Mouse (Mus musculus) embryonic facial prominence, embryonic 15.5 days (tissue): ENCODE results near the gene Myh9. TPM values are rescaled to one million over a fixed set of nuclear protein-coding genes. Genes with fewer than 3 reads are reported as not detected.

ENCODE experiments used
- ATAC-seq: fragments of 200-750 bp; cut with Nextera tagmentation; 2 replicates; pipeline ENCODE4 v1.8.0; 2017; ENCODE audit warnings: low read depth, moderate TSS enrichment; ENCODE audit not compliant: insufficient number of reproducible peaks, low FRiP score, low TSS enrichment
- H3K27ac ChIP-seq: fragments of 300-500 bp; sonication (generic); replicated peaks from 2 replicates; pipeline ENCODE4 v1.5.1; 2015; ENCODE audit warnings: mild to moderate bottlenecking, inconsistent platforms
- H3K27me3 ChIP-seq: fragments of 300-500 bp; sonication (generic); 2 replicates; pipeline ENCODE4 v1.6.1; 2015; ENCODE audit warnings: inconsistent platforms
- H3K36me3 ChIP-seq: fragments of 300-500 bp; sonication (generic); 2 replicates; pipeline ENCODE4 v1.6.1; 2015; ENCODE audit warnings: mild to moderate bottlenecking, inconsistent platforms
- H3K4me1 ChIP-seq: fragments of 300-500 bp; sonication (generic); 2 replicates; pipeline ENCODE4 v1.6.1; 2015; ENCODE audit warnings: inconsistent platforms
- H3K4me2 ChIP-seq: fragments of 300-500 bp; sonication (generic); replicated peaks from 2 replicates; pipeline ENCODE4 v1.6.1; 2015; ENCODE audit warnings: mild to moderate bottlenecking, inconsistent platforms
- H3K4me3 ChIP-seq: fragments of 300-500 bp; sonication (generic); replicated peaks from 2 replicates; pipeline ENCODE4 v1.5.1; 2015; ENCODE audit warnings: mild to moderate bottlenecking, inconsistent platforms
- H3K9ac ChIP-seq: fragments of 300-500 bp; sonication (generic); 2 replicates; pipeline ENCODE4 v1.6.1; 2015; ENCODE audit warnings: inconsistent platforms
- H3K9me3 ChIP-seq: fragments of 300-500 bp; sonication (generic); replicated peaks from 2 replicates; pipeline ENCODE4 v1.6.1; 2016; ENCODE audit warnings: inconsistent platforms
- WGBS: fragments of 180-500 bp; shearing (Covaris S2); methylation state at CpG from one replicate; pipeline ENCODE4 v1.1.7; 2015; 5-methylcytosine and 5-hydroxymethylcytosine counted together
- polyA plus RNA-seq: library from polyadenylated mRNA; unstranded; fragments of >200 nt; fragmentation: Nextera tagmentation; extraction: Ambion mirVana; gene quantifications from 2 replicates; pipeline ENCODE4 v1.2.1, GENCODE M21; 2015

Myh9 gene
- polyA plus RNA-seq, 1 experiment from 2014 or later, result 41.1 TPM

- H3K27ac ChIP-seq, result no peak overlapping the region
- ATAC-seq, result no peak
- no peaks in the 10 kb centered on the region; the same call in 1 of the 2 replicates for H3K4me1 ChIP-seq
- no peaks in the 10 kb centered on the region for H3K27me3 ChIP-seq
- H3K4me3 ChIP-seq, result no peak overlapping the region
- H3K9ac ChIP-seq, result no peak overlapping the region
- no peak overlapping the region for H3K4me2 ChIP-seq
- peaks cover 73% of the 10 kb centered on the region for H3K36me3 ChIP-seq
- WGBS, result 75% methylated on average over 22 of the region's 22 CpGs
- no peaks in the 10 kb centered on the region for H3K9me3 ChIP-seq
Measured at GRCm38 (mm10) chr15:77761561-77762380, 80.2 kb downstream of the Myh9 start.

GRCm38 (mm10) chr15:77761083-77761482 is 80.9 kb downstream of the Myh9 start:
- 93% methylated on average over 7 of the region's 7 CpGs for WGBS
- H3K27me3 ChIP-seq, result no peaks in the 10 kb centered on the region
- no peak for ATAC-seq

GRCm38 (mm10) chr15:77760037-77760436 is 81.9 kb downstream of the Myh9 start:
- no peak overlapping the region for H3K4me3 ChIP-seq
- H3K9me3 ChIP-seq, result no peaks in the 10 kb centered on the region
- no peak overlapping the region for H3K4me2 ChIP-seq
- H3K4me1 ChIP-seq, result no peaks in the 10 kb centered on the region; the same call in 1 of the 2 replicates
- H3K27me3 ChIP-seq, result no peaks in the 10 kb centered on the region
- H3K9ac ChIP-seq, result no peak overlapping the region
- 75% methylated on average over 16 of the region's 16 CpGs for WGBS
- H3K27ac ChIP-seq, result no peak overlapping the region
- peaks cover 56% of the 10 kb centered on the region for H3K36me3 ChIP-seq
- ATAC-seq, result no peak

More at GRCm38 (mm10) chr15:77761083-77761482, 80.9 kb downstream of the Myh9 start:
- no peaks in the 10 kb centered on the region for H3K9me3 ChIP-seq
- peaks cover 66% of the 10 kb centered on the region for H3K36me3 ChIP-seq
- H3K27ac ChIP-seq, result no peak overlapping the region
- no peak overlapping the region for H3K9ac ChIP-seq
- H3K4me3 ChIP-seq, result no peak overlapping the region
- no peaks in the 10 kb centered on the region; the same call in 1 of the 2 replicates for H3K4me1 ChIP-seq
- no peak overlapping the region for H3K4me2 ChIP-seq

- whole genome bisulfite sequencing, result 78% methylated on average over 4 of the region's 4 CpGs
- H3K36me3 ChIP-seq, result peaks cover 32% of the 10 kb centered on the region
- H3K4me1 ChIP-seq, result no peaks in the 10 kb centered on the region; the same call in 1 of the 2 replicates
- ATAC-seq, result no peak
- H3K9me3 ChIP-seq, result no peaks in the 10 kb centered on the region
- no peak overlapping the region for H3K4me3 ChIP-seq
- H3K4me2 ChIP-seq, result no peak overlapping the region
- H3K27ac ChIP-seq, result no peak overlapping the region
- no peak overlapping the region for H3K9ac ChIP-seq
- H3K27me3 ChIP-seq, result no peaks in the 10 kb centered on the region
Measured at GRCm38 (mm10) chr15:77757586-77758226, 84.3 kb downstream of the Myh9 start.

GRCm38 (mm10) chr15:77756848-77757247 is 85.1 kb downstream of the Myh9 start, which contains the start of gene Apol8:
TSS of gene Apol8 (minus strand) at chr15:77757003.
- H3K27me3 ChIP-seq, result no peaks in the 10 kb centered on the region
- H3K4me2 ChIP-seq, result no peak within 1 kb of the TSS
- H3K9me3 ChIP-seq, result no peaks in the 10 kb centered on the region
- ATAC-seq, result no peak
- H3K36me3 ChIP-seq, result peaks cover 24% of the 10 kb centered on the region
- H3K4me3 ChIP-seq, result no peak within 1 kb of the TSS
- WGBS, result 8% methylated on average over 9 of the region's 9 CpGs
- no peak within 1 kb of the TSS for H3K27ac ChIP-seq
- H3K9ac ChIP-seq, result no peak within 1 kb of the TSS
- no peaks in the 10 kb centered on the region; the same call in 1 of the 2 replicates for H3K4me1 ChIP-seq

- no peaks in the 10 kb centered on the region for H3K9me3 ChIP-seq
- no peaks in the 10 kb centered on the region; the same call in 1 of the 2 replicates for H3K4me1 ChIP-seq
- 67% methylated on average over 2 of the region's 2 CpGs for WGBS
- no peak overlapping the region for H3K4me2 ChIP-seq
- no peak overlapping the region for H3K9ac ChIP-seq
- peaks cover 16% of the 10 kb centered on the region for H3K36me3 ChIP-seq
- H3K27me3 ChIP-seq, result no peaks in the 10 kb centered on the region
- ATAC-seq, result no peak
- H3K4me3 ChIP-seq, result no peak overlapping the region
- H3K27ac ChIP-seq, result no peak overlapping the region
Measured at GRCm38 (mm10) chr15:77756081-77756480, 85.9 kb downstream of the Myh9 start.

GRCm38 (mm10) chr15:77755132-77755531 is 86.8 kb downstream of the Myh9 start:
- no peak overlapping the region for H3K4me2 ChIP-seq
- WGBS, result no CpG with 5 or more reads among the region's 2 CpGs
- no peak overlapping the region for H3K9ac ChIP-seq
- ATAC-seq, result no peak
- peaks cover 9% of the 10 kb centered on the region for H3K36me3 ChIP-seq
- H3K27me3 ChIP-seq, result no peaks in the 10 kb centered on the region
- H3K4me3 ChIP-seq, result no peak overlapping the region
- H3K9me3 ChIP-seq, result no peaks in the 10 kb centered on the region
- H3K27ac ChIP-seq, result no peak overlapping the region
- no peaks in the 10 kb centered on the region for H3K4me1 ChIP-seq

GRCm38 (mm10) chr15:77752443-77752842 is 89.5 kb downstream of the Myh9 start:
- Histone ChIP-seq H3K27me3 (no peaks in the 10 kb centered on the region), H3K27ac (no peak overlapping the region), H3K9me3 (no peaks in the 10 kb centered on the region), H3K4me2 (no peak overlapping the region), H3K36me3 (no peaks in the 10 kb centered on the region), H3K4me3 (no peak overlapping the region), H3K9ac (no peak overlapping the region), H3K4me1 (no peaks in the 10 kb centered on the region)
- no peak for ATAC-seq
- 65% methylated on average over 11 of the region's 11 CpGs for WGBS

- ATAC-seq, result no peak
- WGBS, result 45% methylated on average over 1 of the region's 1 CpGs
- Histone ChIP-seq H3K9me3 (no peaks in the 10 kb centered on the region), H3K36me3 (no peaks in the 10 kb centered on the region), H3K4me1 (no peaks in the 10 kb centered on the region), H3K4me2 (no peak overlapping the region), H3K9ac (no peak overlapping the region), H3K4me3 (no peak overlapping the region), H3K27me3 (no peaks in the 10 kb centered on the region), H3K27ac (no peak overlapping the region)
Measured at GRCm38 (mm10) chr15:77750461-77750860, 91.5 kb downstream of the Myh9 start.

GRCm38 (mm10) chr15:77749717-77750116 is 92.3 kb downstream of the Myh9 start:
- no peak overlapping the region for H3K4me2 ChIP-seq
- no peak for ATAC-seq

GRCm38 (mm10) chr15:77748414-77748813 is 93.6 kb downstream of the Myh9 start:
- Histone ChIP-seq H3K9me3 (no peaks in the 10 kb centered on the region), H3K36me3 (no peaks in the 10 kb centered on the region), H3K4me1 (no peaks in the 10 kb centered on the region), H3K27me3 (no peaks in the 10 kb centered on the region), H3K9ac (no peak overlapping the region), H3K4me3 (no peak overlapping the region), H3K27ac (no peak overlapping the region), H3K4me2 (no peak overlapping the region)
- ATAC-seq, result no peak
- WGBS, result 87% methylated on average over 3 of the region's 3 CpGs

More at GRCm38 (mm10) chr15:77749717-77750116, 92.3 kb downstream of the Myh9 start:
- Histone ChIP-seq H3K4me3 (no peak overlapping the region), H3K9ac (no peak overlapping the region), H3K36me3 (no peaks in the 10 kb centered on the region), H3K9me3 (no peaks in the 10 kb centered on the region), H3K4me1 (no peaks in the 10 kb centered on the region), H3K27me3 (no peaks in the 10 kb centered on the region), H3K27ac (no peak overlapping the region)
- WGBS, result 89% methylated on average over 10 of the region's 10 CpGs
